Mouse (Mus musculus) lung, postnatal 4 days (tissue): Measurements from ENCODE around the gene 2010109A12Rik.

Source experiments
- DNase-seq, 2 experiments: peaks; one replicate each; pipeline ENCODE4 v3.0.0; 2021

2010109A12Rik gene

GRCm38 (mm10) chr5:93231721-93232120 is 25.4 kb downstream of the 2010109A12Rik start:
- DNase-seq, result no peak

GRCm38 (mm10) chr5:93232838-93233237 is 26.5 kb downstream of the 2010109A12Rik start:
- no peak for DNase-seq

GRCm38 (mm10) chr5:93234130-93234529 is 27.8 kb downstream of the 2010109A12Rik start:
- DNase-seq, result no peak

GRCm38 (mm10) chr5:93234605-93235004 is 28.3 kb downstream of the 2010109A12Rik start:
- no peak for DNase-seq

GRCm38 (mm10) chr5:93235888-93236287 is 29.6 kb downstream of the 2010109A12Rik start:
- no peak for DNase-seq

GRCm38 (mm10) chr5:93236541-93236940 is 30.2 kb downstream of the 2010109A12Rik start:
- no peak for DNase-seq

GRCm38 (mm10) chr5:93239590-93240544 is 33.5 kb downstream of the 2010109A12Rik start:
- DNase-seq, result no peak

GRCm38 (mm10) chr5:93245280-93245679 is 39.0 kb downstream of the 2010109A12Rik start:
- DNase-seq, result no peak

GRCm38 (mm10) chr5:93249940-93250578 is 43.7 kb downstream of the 2010109A12Rik start:
- no peak for DNase-seq

- peak in 1 of 2 experiments; percentile 25 for DNase-seq
Measured at GRCm38 (mm10) chr5:93251001-93251760, 44.9 kb downstream of the 2010109A12Rik start.

- no peak for DNase-seq
Measured at GRCm38 (mm10) chr5:93255759-93256265, 49.5 kb downstream of the 2010109A12Rik start.

GRCm38 (mm10) chr5:93256820-93257405 is 50.6 kb downstream of the 2010109A12Rik start:
- no peak for DNase-seq

- DNase-seq, result no peak
Measured at GRCm38 (mm10) chr5:93259349-93259748, 53.0 kb downstream of the 2010109A12Rik start.

- DNase-seq, result no peak
Measured at GRCm38 (mm10) chr5:93260983-93261382, 54.7 kb downstream of the 2010109A12Rik start.

GRCm38 (mm10) chr5:93262751-93263150 is 56.4 kb downstream of the 2010109A12Rik start:
- peak; percentile 66 to 68 for DNase-seq
